Mouse (Mus musculus): ENCODE results near the gene Pop7. TPM values are rescaled to one million over a fixed set of nuclear protein-coding genes. Genes with fewer than 3 reads are reported as not detected.

Gene Pop7
- polyA plus RNA-seq, 1 experiment from 2014 or later, result 54.3 TPM

DNA sequence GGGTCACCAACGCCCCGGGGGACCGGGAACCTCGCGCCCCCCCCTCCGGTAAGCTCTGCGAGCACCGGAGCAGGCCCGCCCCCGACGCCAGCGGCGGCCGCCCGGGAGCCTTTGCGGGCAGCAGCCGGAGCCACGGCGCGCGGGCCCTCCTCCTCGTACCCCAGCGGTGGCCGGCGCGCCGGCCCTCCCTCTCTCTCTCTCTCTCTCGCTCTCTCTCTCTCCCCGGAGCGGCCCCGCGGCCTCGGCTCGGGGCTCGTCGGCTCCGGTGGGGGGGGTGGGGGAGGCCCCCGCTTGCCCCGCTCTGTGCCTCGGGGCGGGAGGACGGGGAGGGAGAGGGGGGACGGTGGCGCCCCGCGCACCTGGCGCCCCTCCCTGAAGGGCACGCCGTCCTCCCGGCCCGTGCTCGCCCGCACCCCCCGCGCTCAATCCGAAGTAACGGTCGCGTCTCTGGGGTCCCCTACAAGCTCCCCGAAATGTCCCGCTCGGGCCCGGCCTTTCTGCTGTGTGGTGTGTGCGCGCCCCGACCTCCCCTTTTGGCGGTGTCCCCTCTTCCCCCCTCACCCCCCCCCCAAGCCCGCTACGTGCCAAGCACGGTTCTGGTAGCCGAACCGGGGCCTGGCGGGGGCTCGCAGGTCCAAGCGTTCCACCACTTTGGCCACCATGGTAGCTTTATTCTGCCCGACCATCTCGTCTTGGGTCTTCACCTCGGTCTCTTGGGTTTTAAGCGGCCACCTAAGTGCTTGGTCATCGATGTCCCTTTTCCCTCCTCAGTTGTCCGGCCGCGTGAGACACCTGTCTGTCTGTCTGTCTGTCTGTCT is 8.5 kb upstream of the Pop7 start:
- Histone ChIP-seq H3K4me1 (ENCODE audit: insufficient read depth) (0 out of 2 replicates have a peak, but pooled peaks cover 10% of the 10 kb centered on the region), H3K27me3 (ENCODE audit: insufficient read depth, low read length) (no peaks in the 10 kb centered on the region), H3K4me2 (peak overlapping the region; percentile 89), H3K36me3 (ENCODE audit: insufficient read depth) (peaks cover 8% of the 10 kb centered on the region), H3K27ac (ENCODE audit: low read depth) (peak overlapping the region; percentile 84), H3K9me3 (ENCODE audit: low read depth, low read length) (no peaks in the 10 kb centered on the region), H3K4me3 (ENCODE audit: low read depth, low read length) (peak overlapping the region; percentile 95), H3K9ac (peak overlapping the region; percentile 98)
- peak; percentile 50; the same call in 1 of the 2 replicates for ATAC-seq (ENCODE audit: insufficient read depth)
- WGBS, result 1% methylated on average over 47 of the region's 83 CpGs
- peak; percentile 36 for DNase-seq
- TF ChIP-seq CTCF (IDR thresholded peaks at IDR 0.05; ENCODE audit: low read depth), result no peak

DNA sequence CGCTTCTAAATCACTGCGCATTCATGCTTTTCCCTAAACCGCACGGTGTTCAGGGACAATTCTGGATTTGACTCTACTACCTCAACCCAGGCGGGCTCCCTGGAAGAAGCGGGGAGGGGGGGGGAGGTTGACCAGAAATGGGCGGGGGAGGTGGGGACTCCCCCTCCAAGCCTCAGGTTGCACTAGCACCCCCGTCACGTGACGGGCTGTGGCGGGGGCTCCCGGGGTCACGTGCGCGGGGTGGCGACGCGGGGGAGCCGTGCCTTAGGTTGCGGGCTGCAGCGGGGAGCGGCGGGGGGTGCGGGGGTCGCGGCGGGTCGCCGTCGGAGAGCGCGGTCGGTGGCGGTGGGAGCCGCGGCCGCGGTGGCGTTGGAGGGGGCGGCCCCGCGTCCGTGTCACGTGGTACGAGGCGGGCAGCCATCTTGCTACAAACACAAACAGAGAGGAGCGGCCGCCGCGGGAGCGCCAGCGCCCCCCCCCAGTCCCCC is 7.7 kb upstream of the Pop7 start:
- Histone ChIP-seq H3K4me2 (peak overlapping the region; percentile 89), H3K27me3 (ENCODE audit: insufficient read depth, low read length) (no peaks in the 10 kb centered on the region), H3K9me3 (ENCODE audit: low read depth, low read length) (no peaks in the 10 kb centered on the region), H3K36me3 (ENCODE audit: insufficient read depth) (peaks cover 8% of the 10 kb centered on the region), H3K27ac (ENCODE audit: low read depth) (peak overlapping the region; percentile 84), H3K9ac (peak overlapping the region; percentile 98), H3K4me3 (ENCODE audit: low read depth, low read length) (peak overlapping the region; percentile 95), H3K4me1 (ENCODE audit: insufficient read depth) (0 out of 2 replicates have a peak, but pooled peaks cover 10% of the 10 kb centered on the region)
- no peak for TF ChIP-seq CTCF (IDR thresholded peaks at IDR 0.05; ENCODE audit: low read depth)
- DNase-seq, result peak; percentile 84
- peak; percentile 72 for ATAC-seq (ENCODE audit: insufficient read depth)
- WGBS, result 2% methylated on average over 41 of the region's 52 CpGs

DNA sequence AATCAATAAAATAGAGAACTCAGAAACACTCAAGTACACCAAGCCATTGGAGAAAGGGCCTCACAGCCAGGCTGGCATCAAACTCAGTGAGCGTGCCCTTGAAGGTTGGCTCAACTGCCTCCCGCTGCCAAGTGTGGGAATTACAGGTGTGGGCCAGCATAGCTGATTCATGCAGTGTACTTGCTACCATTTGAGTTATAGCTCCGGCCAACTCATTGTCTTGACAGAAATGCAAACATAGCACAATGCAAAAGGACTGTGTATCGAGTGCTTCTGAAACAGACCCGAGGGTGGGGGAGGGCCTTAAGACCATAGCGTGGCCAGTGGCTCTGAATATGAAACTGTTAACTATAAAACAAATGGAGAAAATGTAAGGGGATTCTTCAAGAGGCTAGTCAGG is 1.7 kb upstream of the Pop7 start:
- no peak overlapping the region for H3K4me3 ChIP-seq (ENCODE audit: low read depth, low read length)
- H3K9ac ChIP-seq, result no peak overlapping the region
- no peak for DNase-seq
- H3K27me3 ChIP-seq (ENCODE audit: insufficient read depth, low read length), result no peaks in the 10 kb centered on the region
- H3K36me3 ChIP-seq (ENCODE audit: insufficient read depth), result peaks cover 12% of the 10 kb centered on the region
- no peak for ATAC-seq (ENCODE audit: insufficient read depth)
- TF ChIP-seq CTCF (IDR thresholded peaks at IDR 0.05; ENCODE audit: low read depth), result peak; percentile 35
- H3K27ac ChIP-seq (ENCODE audit: low read depth), result no peak overlapping the region
- WGBS, result 69% methylated on average over 6 of the region's 6 CpGs
- peaks cover 5% of the 10 kb centered on the region; the same call in 1 of the 2 replicates for H3K4me1 ChIP-seq (ENCODE audit: insufficient read depth)
- H3K9me3 ChIP-seq (ENCODE audit: low read depth, low read length), result no peaks in the 10 kb centered on the region
- no peak overlapping the region for H3K4me2 ChIP-seq

DNA sequence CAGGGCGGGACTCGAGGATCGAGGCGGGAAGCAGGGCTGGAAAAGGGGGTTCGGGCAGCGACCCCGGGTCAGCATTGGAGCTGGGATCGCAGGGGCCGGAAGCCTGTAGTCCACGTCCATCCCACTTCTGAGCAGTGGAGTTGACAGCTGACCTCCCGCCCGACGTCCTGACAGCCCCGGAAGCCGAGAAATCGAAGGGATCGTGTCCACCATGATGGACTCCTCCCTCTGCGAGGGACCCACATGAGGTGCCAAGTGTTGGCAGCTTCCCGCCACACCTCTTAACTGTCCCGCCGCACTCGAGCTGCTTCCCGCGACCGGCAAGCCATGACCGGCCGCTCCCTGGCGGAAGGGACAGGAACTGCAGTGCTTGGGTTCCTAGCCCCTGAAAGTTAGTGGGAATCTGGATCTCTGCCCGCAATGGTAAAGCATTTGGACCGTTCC is 371 bp upstream of the Pop7 start:
- Histone ChIP-seq H3K9me3 (ENCODE audit: low read depth, low read length) (no peaks in the 10 kb centered on the region), H3K27ac (ENCODE audit: low read depth) (peak overlapping the region; percentile 93), H3K4me1 (ENCODE audit: insufficient read depth) (peaks cover 5% of the 10 kb centered on the region; the same call in 1 of the 2 replicates), H3K4me3 (ENCODE audit: low read depth, low read length) (peak overlapping the region; percentile 48), H3K9ac (peak overlapping the region; percentile 65), H3K27me3 (ENCODE audit: insufficient read depth, low read length) (no peaks in the 10 kb centered on the region), H3K4me2 (peak overlapping the region; percentile 69), H3K36me3 (ENCODE audit: insufficient read depth) (peaks cover 12% of the 10 kb centered on the region)
- DNase-seq (peak; percentile 98), ATAC-seq (ENCODE audit: insufficient read depth) (peak; percentile 91)
- peak; percentile 99 for TF ChIP-seq CTCF (IDR thresholded peaks at IDR 0.05; ENCODE audit: low read depth)
- under 1% methylated on average over 30 of the region's 30 CpGs for WGBS

DNA sequence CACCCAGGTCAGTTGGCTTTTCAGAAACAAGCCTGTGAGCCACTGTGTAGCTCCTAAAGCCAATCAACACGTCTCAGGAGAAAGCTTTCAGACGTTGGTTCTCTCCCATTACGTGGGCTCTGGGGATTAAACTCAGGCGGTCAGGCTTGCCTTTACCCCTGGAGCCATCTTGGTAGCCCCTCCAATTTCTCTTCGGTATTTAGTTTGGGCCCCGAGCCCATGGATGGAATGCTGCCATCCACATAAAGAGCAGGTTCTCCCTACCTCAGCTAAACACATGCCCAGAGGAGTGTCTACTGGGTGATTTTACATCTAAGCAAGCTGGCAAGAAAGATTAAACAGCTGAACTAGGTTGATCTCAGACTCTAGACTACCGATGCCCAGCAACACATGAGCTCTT is 2.1 kb downstream of the Pop7 start:
- H3K4me1 ChIP-seq (ENCODE audit: insufficient read depth), result peaks cover 5% of the 10 kb centered on the region; the same call in 1 of the 2 replicates
- no peak overlapping the region for H3K4me3 ChIP-seq (ENCODE audit: low read depth, low read length)
- no peak overlapping the region for H3K9ac ChIP-seq
- 91% methylated on average over 7 of the region's 7 CpGs for WGBS
- peaks cover 12% of the 10 kb centered on the region for H3K36me3 ChIP-seq (ENCODE audit: insufficient read depth)
- H3K27me3 ChIP-seq (ENCODE audit: insufficient read depth, low read length), result no peaks in the 10 kb centered on the region
- no peak for ATAC-seq (ENCODE audit: insufficient read depth)
- TF ChIP-seq CTCF (IDR thresholded peaks at IDR 0.05; ENCODE audit: low read depth), result no peak
- no peak overlapping the region for H3K4me2 ChIP-seq
- no peak for DNase-seq
- H3K27ac ChIP-seq (ENCODE audit: low read depth), result no peak overlapping the region
- no peaks in the 10 kb centered on the region for H3K9me3 ChIP-seq (ENCODE audit: low read depth, low read length)

DNA sequence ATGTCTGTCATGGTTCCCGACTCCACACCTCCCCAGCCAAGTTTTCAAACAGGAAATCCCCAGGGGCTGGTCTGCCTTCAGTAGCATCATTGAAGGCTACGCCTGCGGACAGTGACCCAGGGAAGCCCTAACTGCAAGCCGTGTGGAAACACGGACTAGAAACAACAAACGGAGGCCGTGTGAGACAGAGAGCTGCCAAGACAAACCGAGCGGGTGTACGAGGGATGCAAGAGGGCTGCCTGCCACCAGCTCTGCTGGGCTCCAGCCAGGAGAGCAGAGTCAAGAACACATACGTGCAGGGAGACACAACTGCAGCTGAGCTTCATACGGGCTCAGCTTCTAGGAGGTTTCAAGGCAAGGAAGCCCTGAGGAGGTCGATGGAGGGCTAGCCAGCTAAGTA is 8.5 kb downstream of the Pop7 start:
- TF ChIP-seq CTCF (IDR thresholded peaks at IDR 0.05; ENCODE audit: low read depth), result no peak
- H3K4me2 ChIP-seq, result no peak overlapping the region
- 35% methylated on average over 13 of the region's 13 CpGs for WGBS
- 0 out of 2 replicates have a peak overlapping the region, but pooled peaks have one; percentile 9 for H3K9ac ChIP-seq
- no peak overlapping the region for H3K27ac ChIP-seq (ENCODE audit: low read depth)
- no peaks in the 10 kb centered on the region for H3K4me1 ChIP-seq (ENCODE audit: insufficient read depth)
- ATAC-seq (ENCODE audit: insufficient read depth) (no peak; the same call in 1 of the 2 replicates), DNase-seq (peak; percentile 46)
- H3K27me3 ChIP-seq (ENCODE audit: insufficient read depth, low read length), result no peaks in the 10 kb centered on the region
- H3K4me3 ChIP-seq (ENCODE audit: low read depth, low read length), result no peak overlapping the region
- no peaks in the 10 kb centered on the region for H3K9me3 ChIP-seq (ENCODE audit: low read depth, low read length)
- no peaks in the 10 kb centered on the region for H3K36me3 ChIP-seq (ENCODE audit: insufficient read depth)

DNA sequence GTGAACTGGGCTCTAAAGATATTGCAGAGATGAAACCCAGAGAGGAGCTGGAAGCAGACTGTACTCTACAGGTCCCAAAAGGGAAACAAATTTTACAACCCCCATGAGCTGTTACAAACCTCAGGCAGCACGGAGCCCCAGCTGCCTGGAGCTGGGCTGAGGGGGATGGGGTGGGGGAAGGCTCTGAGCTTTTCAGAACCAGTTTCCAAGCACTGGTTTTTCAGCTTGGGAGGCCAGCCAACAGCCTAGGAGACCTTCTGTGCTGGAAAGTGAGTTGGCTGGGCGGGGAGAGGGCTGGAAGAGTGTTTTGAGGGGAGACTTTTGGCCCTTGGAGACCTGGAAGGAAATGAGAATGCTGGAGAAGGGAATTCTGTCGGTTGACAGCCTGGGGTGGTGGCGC is 10.8 kb downstream of the Pop7 start:
- no peak overlapping the region for H3K4me2 ChIP-seq
- no peak overlapping the region for H3K9ac ChIP-seq
- no peak overlapping the region for H3K4me3 ChIP-seq (ENCODE audit: low read depth, low read length)
- ATAC-seq (ENCODE audit: insufficient read depth), result no peak
- DNase-seq, result peak; percentile 51
- TF ChIP-seq CTCF (IDR thresholded peaks at IDR 0.05; ENCODE audit: low read depth), result no peak
- 40% methylated on average over 4 of the region's 4 CpGs for WGBS
- no peaks in the 10 kb centered on the region for H3K36me3 ChIP-seq (ENCODE audit: insufficient read depth)
- no peaks in the 10 kb centered on the region for H3K9me3 ChIP-seq (ENCODE audit: low read depth, low read length)
- H3K4me1 ChIP-seq (ENCODE audit: insufficient read depth), result no peaks in the 10 kb centered on the region
- H3K27me3 ChIP-seq (ENCODE audit: insufficient read depth, low read length), result peaks cover 3% of the 10 kb centered on the region; the same call in 1 of the 2 replicates
- no peak overlapping the region; the same call in 1 of the 2 replicates for H3K27ac ChIP-seq (ENCODE audit: low read depth)

Data from lung, embryonic 14.5 days (tissue).